Mouse (Mus musculus): Measurements from ENCODE around the gene Psmd2. TPM values are rescaled to one million over a fixed set of nuclear protein-coding genes. Genes with fewer than 3 reads are reported as not detected.

The Psmd2 gene
- total RNA-seq, 2 experiments from 2014 or later, result 261 to 263 TPM

Small RNA genes lying within 50 kb of the gene (microRNA-seq; reads per million reads assigned to microRNA genes)
- 745 reads per million, percentile 74 among the genes with 10 or more reads in this experiment for gene Mir1224

Other genes with a start within 250 kb of the Psmd2 start
- 100 to 1,000 TPM; 182 to 183 TPM for gene Abcc5, start 225.3 kb upstream of the Psmd2 start, total RNA-seq (2021)
- gene Eif2b5, start 152.8 kb upstream of the Psmd2 start, total RNA-seq (2021), result 10 to 100 TPM; 61.4 to 66.7 TPM
- 10 to 100 TPM; 84.8 to 87.8 TPM for gene Dvl3, start 134.7 kb upstream of the Psmd2 start, total RNA-seq (2021)
- gene Ap2m1, start 116.2 kb upstream of the Psmd2 start, total RNA-seq (2021), result 100 to 1,000 TPM; 950 to 999 TPM
- gene Abcf3, start 103.1 kb upstream of the Psmd2 start, total RNA-seq (2021), result 10 to 100 TPM; 67.0 to 80.0 TPM
- 10 to 100 TPM; 78.1 to 78.5 TPM for gene Vwa5b2, start 62.2 kb upstream of the Psmd2 start, total RNA-seq (2021)
- gene Eef1akmt4, start 40.1 kb upstream of the Psmd2 start, total RNA-seq (2021), result 1 to 10 TPM; 2.1 to 2.3 TPM
- not detected for gene Gm49333, start 40.0 kb upstream of the Psmd2 start, total RNA-seq (2021)
- gene Alg3, start 39.9 kb upstream of the Psmd2 start, total RNA-seq (2021), result 10 to 100 TPM; 12.7 to 14.0 TPM
- gene Camk2n2, start 30.4 kb upstream of the Psmd2 start, total RNA-seq (2021), result 100 to 1,000 TPM; 224 to 225 TPM
- gene Ece2, start 21.8 kb upstream of the Psmd2 start, total RNA-seq (2021), result 10 to 100 TPM; 29.0 TPM
- 100 to 1,000 TPM; 361 to 366 TPM for gene Eif4g1, start 16.7 kb downstream of the Psmd2 start, total RNA-seq (2021)
- gene Fam131a, start 41.6 kb downstream of the Psmd2 start, total RNA-seq (2021), result 100 to 1,000 TPM; 264 to 267 TPM
- gene Polr2h, start 66.0 kb downstream of the Psmd2 start, total RNA-seq (2021), result 10 to 100 TPM; 26.3 to 28.3 TPM
- 10 to 100 TPM; 50.9 to 51.1 TPM for gene Clcn2, start 66.1 kb downstream of the Psmd2 start, total RNA-seq (2021)
- gene Chrd, start 81.5 kb downstream of the Psmd2 start, total RNA-seq (2021), result 10 to 100 TPM; 18.4 to 21.8 TPM
- gene Thpo, start 82.9 kb downstream of the Psmd2 start, total RNA-seq (2021), result 1 to 10 TPM; 1.4 to 2.0 TPM

All from left cerebral cortex, postnatal 10 days (tissue).